23 mouse cellular contexts compared by ENCODE assay signal in genomic region chr16:14262410-14262809, GRCm38 (mm10). TPM values are rescaled to one million over a fixed set of nuclear protein-coding genes. Genes with fewer than 3 reads are reported as not detected.
"Had no signal": no experiment of that assay in that cellular context is flagged by ENCODE, and none has a peak within 500 bp of the region (broad histone marks: within the 10 kb centered on the region; RNA-seq: fewer than 3 reads in every experiment).

No protein-coding gene starts in this region.

- H3K4me3 ChIP-seq: liver, embryonic 13.5 days; liver, embryonic 15.5 days; midbrain, embryonic 10.5 days; midbrain, embryonic 12.5 days; myocyte; neural tube, embryonic 13.5 days; neural tube, embryonic 15.5 days had no signal

- H3K27ac ChIP-seq: liver, embryonic 13.5 days; liver, embryonic 15.5 days; macrophage; midbrain, embryonic 10.5 days; midbrain, embryonic 12.5 days; neural tube, embryonic 13.5 days; neural tube, embryonic 15.5 days had no signal

- H3K27me3 ChIP-seq: liver, embryonic 13.5 days; liver, embryonic 15.5 days; midbrain, embryonic 12.5 days; neural tube, embryonic 13.5 days; neural tube, embryonic 15.5 days had no signal

- H3K9me3 ChIP-seq: liver, embryonic 13.5 days; liver, embryonic 15.5 days; midbrain, embryonic 10.5 days; midbrain, embryonic 12.5 days; neural tube, embryonic 13.5 days; neural tube, embryonic 15.5 days had no signal

- DNase-seq: liver; liver, embryonic 13.5 days; liver, postnatal 0 days; midbrain, embryonic 14.5 days; retina, postnatal 1 day; right cerebral cortex, adult 18-20 months; right cerebral cortex, postnatal 25 days; right cerebral cortex, postnatal 4 days; spleen, adult 18-20 months; thymus, adult 18-20 months; thymus, postnatal 14 days; thymus, postnatal 36 days had no signal

- H3K4me1 ChIP-seq: liver, embryonic 15.5 days; midbrain, embryonic 10.5 days; midbrain, embryonic 12.5 days; neural tube, embryonic 13.5 days; neural tube, embryonic 15.5 days had no signal

- ATAC-seq: liver, postnatal 0 days; lung, postnatal 0 days; midbrain, embryonic 16.5 days had no signal

- H3K36me3 ChIP-seq: liver, embryonic 13.5 days; liver, embryonic 15.5 days; midbrain, embryonic 10.5 days; midbrain, embryonic 12.5 days; neural tube, embryonic 13.5 days; neural tube, embryonic 15.5 days had no signal

- H3K9ac ChIP-seq: liver, embryonic 13.5 days; liver, embryonic 15.5 days; liver, postnatal 0 days; midbrain, embryonic 12.5 days; neural tube, embryonic 13.5 days; neural tube, embryonic 15.5 days had no signal

- H3K4me2 ChIP-seq: liver, embryonic 11.5 days; liver, embryonic 13.5 days; liver, embryonic 15.5 days; midbrain, embryonic 12.5 days; neural tube, embryonic 13.5 days; neural tube, embryonic 15.5 days had no signal

RNA-seq across cellular contexts. Expression of gene Myh11, which starts 28.8 kb away (rescaled TPM):
- total RNA-seq: megakaryocyte, adult 5-6 weeks had no signal
- polyA plus RNA-seq: macrophage had no signal
